Mouse (Mus musculus) c-Kit-positive CD71-negative TER-119-negative erythroid progenitor cells, embryonic 14.5 days (primary cell): ENCODE measurements at regions not wholly inside any gene's neighbourhood (a gene's known extent, or its start where the extent isn't known, plus 50 kb on each side); places are given as distances from the start of the nearest gene placed in this dataset.
A peak's percentile ranks its signal among the peaks of the same experiment; 100 is the strongest.
"Not testable (repeated sequence)": the region's sequence is repeated elsewhere in the genome, so short reads cannot be mapped to it uniquely, and the experiment has no call there.

Experiments
- DNase-seq: peaks from one replicate; pipeline ENCODE4 v3.0.0-alpha.2; 2013; ENCODE audit warnings: low read depth

- no peak for DNase-seq
These were observed 390.3 kb downstream of the Pih1d3 start for GRCm38 (mm10) chr1:31612944-31613343.

DNA sequence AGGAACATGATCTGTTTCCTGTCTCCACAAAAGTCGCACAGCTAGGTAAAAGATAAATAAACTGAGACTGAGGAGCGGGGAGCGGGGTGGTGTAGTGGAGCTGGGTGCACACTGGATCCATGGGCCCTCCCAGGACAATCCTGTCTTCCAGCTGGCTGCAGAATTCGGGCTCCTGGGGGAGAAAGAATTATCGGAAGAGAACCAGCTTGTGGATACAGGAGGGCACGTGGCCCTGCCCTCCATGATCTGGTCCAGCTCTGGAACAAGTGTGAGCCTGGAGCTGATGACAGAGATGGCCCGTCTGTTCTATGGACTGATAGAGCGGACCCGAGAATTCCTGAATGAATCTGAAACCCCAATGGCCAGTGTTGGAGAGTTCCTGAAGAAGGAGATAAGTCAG is 392.6 kb downstream of the Pih1d3 start:
- DNase-seq = not testable (repeated sequence)

- peak; percentile 1 for DNase-seq
These were observed 393.8 kb downstream of the Pih1d3 start for GRCm38 (mm10) chr1:31616229-31616946.

- DNase-seq = no peak
These were observed 411.7 kb downstream of the Pih1d3 start for GRCm38 (mm10) chr1:31634353-31634752.

- no peak for DNase-seq
These were observed 414.1 kb downstream of the Pih1d3 start for GRCm38 (mm10) chr1:31636575-31637356.

- no peak for DNase-seq
These were observed 422.5 kb downstream of the Pih1d3 start for GRCm38 (mm10) chr1:31645116-31645515.

DNA sequence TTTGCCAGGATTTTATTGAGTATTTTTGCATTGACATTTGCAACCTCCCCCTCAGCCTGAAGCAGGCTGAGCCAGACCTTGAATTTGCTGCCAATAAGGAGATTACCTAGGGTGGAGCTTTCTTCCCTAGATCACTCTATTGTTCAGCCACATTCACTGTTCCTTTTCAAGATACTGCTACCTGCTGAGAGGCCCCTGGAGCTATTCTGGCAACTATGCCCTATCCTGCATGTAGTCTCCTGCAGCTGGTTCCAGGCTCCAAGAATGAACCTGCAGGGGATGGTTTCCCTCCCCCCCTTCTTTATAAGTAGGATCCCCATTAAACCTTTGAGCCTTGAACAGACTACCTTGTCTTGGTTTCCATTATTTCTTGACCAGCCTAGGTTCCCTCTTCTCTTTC is 455.9 kb downstream of the Pih1d3 start:
- no peak for DNase-seq
